Mouse (Mus musculus) kidney, adult 2 months (tissue): ENCODE measurements at regions not wholly inside any gene's neighbourhood (a gene's known extent, or its start where the extent isn't known, plus 50 kb on each side); places are given as distances from the start of the nearest gene placed in this dataset.

ENCODE experiments used
- CTCF ChIP-seq: fragments of 200-500 bp; conservative IDR thresholded peaks from 2 replicates; pipeline ENCODE4 v1.5.1; 2011; ENCODE audit warnings: low read depth, mild to moderate bottlenecking, control low read depth, low read length, moderate library complexity, mixed read lengths; ENCODE audit not compliant: insufficient read depth, insufficient read length
- POLR2A ChIP-seq: fragments of 200-500 bp; IDR thresholded peaks from one replicate; pipeline ENCODE4 v1.6.1; 2011; ENCODE audit warnings: low read depth, low read length, control low read depth

DNA sequence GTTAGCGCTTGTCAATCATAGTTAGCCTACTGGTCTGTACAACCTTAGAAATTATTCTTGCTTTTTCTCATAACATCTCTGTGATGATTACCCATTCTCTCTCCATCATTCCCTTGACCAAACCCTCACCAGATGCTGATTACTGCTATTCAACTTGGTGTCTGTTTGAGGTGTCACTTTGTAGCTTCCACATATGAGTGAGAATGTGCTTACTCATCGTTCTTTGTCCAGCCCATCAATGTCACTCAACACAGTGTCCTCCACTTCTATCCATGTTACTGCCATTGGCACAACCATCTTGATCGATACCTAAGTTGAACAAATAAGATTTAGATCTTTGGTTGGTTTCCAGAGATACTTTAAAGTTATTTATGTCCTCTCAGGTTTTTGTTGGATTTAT is 62.3 kb upstream of the Eef1e1 start:
- TF ChIP-seq CTCF (no peak), POLR2A (no peak)
